Mouse (Mus musculus): ENCODE results near the gene Esd.

DNA sequence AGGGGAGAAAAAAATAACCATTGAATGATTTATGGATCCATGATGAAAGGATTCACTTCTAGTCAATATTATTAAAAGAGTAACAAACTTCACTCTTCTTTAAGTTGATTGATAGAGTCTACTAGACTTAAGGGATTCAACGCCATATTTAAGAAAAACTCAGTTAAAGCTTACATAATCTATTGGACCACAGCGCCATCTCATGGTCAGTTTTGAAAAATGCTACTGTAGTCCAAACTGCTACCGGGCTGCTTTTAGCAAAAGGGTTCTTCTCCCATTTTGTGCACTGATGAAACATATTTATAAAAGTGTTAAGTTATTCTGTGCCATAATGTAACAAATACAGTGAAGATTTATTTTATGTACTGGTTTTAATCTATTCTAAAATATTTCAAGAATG lies 23.0 kb upstream of the Esd start:
- no peak for TF ChIP-seq CTCF (IDR thresholded peaks at IDR 0.05; ENCODE audit: control insufficient read depth, insufficient read depth, insufficient replicate concordance, low read depth, low read length)
- TF ChIP-seq POLR2A (IDR thresholded peaks at IDR 0.05; ENCODE audit: control insufficient read depth, low read depth, low read length): no peak

All from testis, adult 2 months (tissue).